Mouse (Mus musculus): ENCODE measurements around the gene Rita1.

GRCm38 (mm10) chr5:120579211-120579897, 33.0 kb downstream of the Rita1 start:
- TF ChIP-seq CTCF (IDR thresholded peaks at IDR 0.05; ENCODE audit: extremely low read depth, insufficient read depth, low read length) (no peak), POLR2A (IDR thresholded peaks at IDR 0.05; ENCODE audit: extremely low read depth, insufficient read depth, low read length) (no peak)
